ENCODE assay signal across 8 mouse cellular contexts in the genomic region with DNA sequence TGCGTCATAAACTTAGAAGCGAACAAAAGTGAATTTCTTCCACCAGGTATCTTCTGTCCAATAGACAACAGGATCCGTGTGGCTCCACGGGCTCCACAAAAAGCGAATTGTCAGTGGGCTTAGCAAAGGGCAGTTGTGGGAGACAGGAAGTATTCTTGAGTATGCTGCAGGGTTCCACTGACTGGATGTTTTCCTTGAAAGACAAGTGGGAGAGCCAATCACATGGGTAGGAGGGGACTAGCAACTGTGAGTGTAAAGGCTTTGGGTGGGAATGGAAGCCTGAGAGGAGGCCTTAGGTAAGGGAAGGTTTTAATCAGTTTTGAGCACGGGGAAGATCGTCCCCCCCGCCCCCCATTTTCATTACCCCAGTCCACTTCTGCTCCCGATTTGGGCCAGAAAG. TPM values are rescaled to one million over a fixed set of nuclear protein-coding genes. Genes with fewer than 3 reads are reported as not detected.
A peak's percentile ranks its signal among the peaks of the same experiment; 100 is the strongest.
DNase-seq lines count a peak whose midpoint lies in the region; ATAC-seq and TF ChIP-seq lines count a peak whose summit lies in the region.
"Had no signal": no experiment of that assay in that cellular context is flagged by ENCODE, and none has a peak within 500 bp of the region (broad histone marks: within the 10 kb centered on the region; RNA-seq: fewer than 3 reads in every experiment).

No protein-coding gene starts in this region.

- no peaks in the 10 kb centered on the region for H3K4me1 ChIP-seq in limb, embryonic 11.5 days (ENCODE audit: control insufficient read depth, insufficient read depth, low read length)
- 0 out of 2 replicates have a peak, but pooled peaks cover 2% of the 10 kb centered on the region for H3K4me1 ChIP-seq in limb, embryonic 10.5 days
- no peaks in the 10 kb centered on the region; the same call in 1 of the 2 replicates for H3K4me1 ChIP-seq in hindbrain, embryonic 12.5 days
- no peaks in the 10 kb centered on the region for H3K4me1 ChIP-seq in midbrain, embryonic 14.5 days (ENCODE audit: control insufficient read depth, insufficient read depth, low read length)
- H3K4me1 ChIP-seq: embryonic facial prominence, embryonic 12.5 days had no signal

- H3K9me3 ChIP-seq in limb, embryonic 11.5 days (ENCODE audit: control insufficient read depth, low read length): no peaks in the 10 kb centered on the region
- H3K9me3 ChIP-seq in limb, embryonic 10.5 days (replicated peaks): no peaks in the 10 kb centered on the region
- no peaks in the 10 kb centered on the region for H3K9me3 ChIP-seq in hindbrain, embryonic 12.5 days (replicated peaks)
- no peaks in the 10 kb centered on the region for H3K9me3 ChIP-seq in midbrain, embryonic 14.5 days (ENCODE audit: control insufficient read depth, low read length)
- H3K9me3 ChIP-seq: embryonic facial prominence, embryonic 12.5 days had no signal

- H3K9ac ChIP-seq in limb, embryonic 11.5 days (ENCODE audit: low read length): no peak overlapping the region
- no peak overlapping the region for H3K9ac ChIP-seq in hindbrain, embryonic 12.5 days
- no peak overlapping the region for H3K9ac ChIP-seq in midbrain, embryonic 14.5 days (replicated peaks; ENCODE audit: low read length)
- H3K9ac ChIP-seq: embryonic facial prominence, embryonic 12.5 days had no signal

- H3K27me3 ChIP-seq in limb, embryonic 11.5 days (ENCODE audit: control insufficient read depth, insufficient read depth, low read length): no peaks in the 10 kb centered on the region
- H3K27me3 ChIP-seq in limb, embryonic 10.5 days (ENCODE audit: low read depth, poor library complexity, severe bottlenecking): no peaks in the 10 kb centered on the region
- no peaks in the 10 kb centered on the region for H3K27me3 ChIP-seq in hindbrain, embryonic 12.5 days
- H3K27me3 ChIP-seq in midbrain, embryonic 14.5 days (ENCODE audit: control insufficient read depth, insufficient read depth, low read length): no peaks in the 10 kb centered on the region
- H3K27me3 ChIP-seq: embryonic facial prominence, embryonic 12.5 days had no signal

- no peak overlapping the region for H3K4me3 ChIP-seq in limb, embryonic 11.5 days (ENCODE audit: low read depth, low read length)
- H3K4me3 ChIP-seq in limb, embryonic 10.5 days: no peak overlapping the region
- H3K4me3 ChIP-seq in hindbrain, embryonic 12.5 days: no peak overlapping the region
- no peak overlapping the region for H3K4me3 ChIP-seq in midbrain, embryonic 14.5 days (replicated peaks; ENCODE audit: low read depth, low read length)
- H3K4me3 ChIP-seq: embryonic facial prominence, embryonic 12.5 days had no signal

- no peak overlapping the region for H3K27ac ChIP-seq in limb, embryonic 11.5 days (replicated peaks; ENCODE audit: low read depth, low read length)
- H3K27ac ChIP-seq in limb, embryonic 10.5 days: no peak overlapping the region
- no peak overlapping the region for H3K27ac ChIP-seq in hindbrain, embryonic 12.5 days
- no peak overlapping the region for H3K27ac ChIP-seq in midbrain, embryonic 14.5 days (replicated peaks; ENCODE audit: low read depth, low read length)
- H3K27ac ChIP-seq: embryonic facial prominence, embryonic 12.5 days had no signal

- H3K36me3 ChIP-seq in limb, embryonic 11.5 days (ENCODE audit: control insufficient read depth, insufficient read depth, low read length): no peaks in the 10 kb centered on the region
- no peaks in the 10 kb centered on the region for H3K36me3 ChIP-seq in limb, embryonic 10.5 days
- H3K36me3 ChIP-seq in hindbrain, embryonic 12.5 days: no peaks in the 10 kb centered on the region
- H3K36me3 ChIP-seq in midbrain, embryonic 14.5 days (ENCODE audit: control insufficient read depth, insufficient read depth, low read length): no peaks in the 10 kb centered on the region
- H3K36me3 ChIP-seq: embryonic facial prominence, embryonic 12.5 days had no signal

- no peak for TF ChIP-seq POLR2A in brain, embryonic 14.5 days (IDR thresholded peaks at IDR 0.05; ENCODE audit: borderline replicate concordance, extremely low read depth, insufficient read depth, insufficient read length, poor library complexity, severe bottlenecking)

- WGBS in limb, embryonic 11.5 days: 71% methylated on average over 9 of the region's 9 CpGs
- 70% methylated on average over 9 of the region's 9 CpGs for WGBS in limb, embryonic 10.5 days
- WGBS in hindbrain, embryonic 12.5 days: 76% methylated on average over 9 of the region's 9 CpGs
- 70% methylated on average over 9 of the region's 9 CpGs for WGBS in midbrain, embryonic 14.5 days

- ATAC-seq in limb, embryonic 11.5 days (ENCODE audit: insufficient number of reproducible peaks, low FRiP score, low TSS enrichment, low read depth): 0 out of 2 replicates have a peak, but pooled peaks have one; percentile 59
- peak; percentile 58; the same call in 1 of the 2 replicates for ATAC-seq in hindbrain, embryonic 12.5 days (ENCODE audit: low FRiP score)
- peak; percentile 86 for ATAC-seq in midbrain, embryonic 14.5 days (ENCODE audit: low FRiP score, low TSS enrichment)
- no peak for ATAC-seq in cerebellum, adult (ENCODE audit: insufficient number of reproducible peaks, low FRiP score, low TSS enrichment)

- TF ChIP-seq CTCF in brain, embryonic 14.5 days (IDR thresholded peaks at IDR 0.05; ENCODE audit: borderline replicate concordance, extremely low read depth, insufficient read depth, insufficient read length): no peak

- DNase-seq in limb, embryonic 11.5 days (ENCODE audit: low spot score): peak; percentile 53
- DNase-seq in limb, embryonic 10.5 days (ENCODE audit: low spot score): no peak
- DNase-seq in brain, embryonic 14.5 days (ENCODE audit: low read depth): peak; percentile 91
- peak; percentile 83 for DNase-seq in midbrain, embryonic 14.5 days
- DNase-seq in ovary, postnatal 36 days (ENCODE audit: low spot score): no peak

- no peak overlapping the region for H3K4me2 ChIP-seq in limb, embryonic 11.5 days (ENCODE audit: low read depth, severe bottlenecking)
- H3K4me2 ChIP-seq in hindbrain, embryonic 12.5 days (replicated peaks): no peak overlapping the region
- peak overlapping the region; percentile 27; the same call in 1 of the 2 replicates for H3K4me2 ChIP-seq in midbrain, embryonic 14.5 days (ENCODE audit: low read length)
- H3K4me2 ChIP-seq: embryonic facial prominence, embryonic 12.5 days had no signal

RNA-seq across cellular contexts. Expression of a gene that starts 16.9 kb away (rescaled TPM):
- 0.33 and 0.44 TPM in 2 replicates for polyA plus RNA-seq in limb, embryonic 11.5 days (2014; fragmentation: Nextera tagmentation; extraction: Ambion mirVana)
- 0.30 and 0.51 TPM in 2 replicates for polyA plus RNA-seq in limb, embryonic 10.5 days (2016; fragmentation: Nextera tagmentation; extraction: Ambion mirVana)
- polyA plus RNA-seq in brain, embryonic 14.5 days (2012; rRNA removed): 2.0 TPM in 2 replicates
- polyA plus RNA-seq in hindbrain, embryonic 12.5 days (2016; fragmentation: Nextera tagmentation; extraction: Ambion mirVana): 1.6 and 2.6 TPM in 2 replicates
- polyA plus RNA-seq in midbrain, embryonic 14.5 days (2014; fragmentation: Nextera tagmentation; extraction: Ambion mirVana): 1.0 and 1.6 TPM in 2 replicates

RNA-seq across cellular contexts. Expression of a gene that starts 24.0 kb away (rescaled TPM):
- polyA plus RNA-seq in limb, embryonic 11.5 days (2014; fragmentation: Nextera tagmentation; extraction: Ambion mirVana): 50.7 and 56.2 TPM in 2 replicates
- polyA plus RNA-seq in limb, embryonic 10.5 days (2016; fragmentation: Nextera tagmentation; extraction: Ambion mirVana): 39.4 and 49.3 TPM in 2 replicates
- 115 and 127 TPM in 2 replicates for polyA plus RNA-seq in brain, embryonic 14.5 days (2012; rRNA removed)
- polyA plus RNA-seq in hindbrain, embryonic 12.5 days (2016; fragmentation: Nextera tagmentation; extraction: Ambion mirVana): 78.4 and 90.9 TPM in 2 replicates
- polyA plus RNA-seq in midbrain, embryonic 14.5 days (2014; fragmentation: Nextera tagmentation; extraction: Ambion mirVana): 109 and 133 TPM in 2 replicates

RNA-seq across cellular contexts. Expression of a gene that starts 31.0 kb away (rescaled TPM):
- 0.09 and 0.24 TPM in 2 replicates for polyA plus RNA-seq in limb, embryonic 11.5 days (2014; fragmentation: Nextera tagmentation; extraction: Ambion mirVana)
- polyA plus RNA-seq in limb, embryonic 10.5 days (2016; fragmentation: Nextera tagmentation; extraction: Ambion mirVana): 0.28 TPM in 1 of 2 replicates, not detected in the other
- 0.25 and 0.75 TPM in 2 replicates for polyA plus RNA-seq in brain, embryonic 14.5 days (2012; rRNA removed)
- 0.15 and 0.61 TPM in 2 replicates for polyA plus RNA-seq in hindbrain, embryonic 12.5 days (2016; fragmentation: Nextera tagmentation; extraction: Ambion mirVana)
- polyA plus RNA-seq in midbrain, embryonic 14.5 days (2014; fragmentation: Nextera tagmentation; extraction: Ambion mirVana): 0.81 and 0.95 TPM in 2 replicates
- polyA plus RNA-seq: embryonic facial prominence, embryonic 12.5 days had no signal

Comparison
In these comparisons a context has a peak if more than half of its experiments do, and no peak if none do; other contexts are left out.
1. DNase-seq: peak in limb, embryonic 11.5 days (single experiment), brain, embryonic 14.5 days (single experiment) and midbrain, embryonic 14.5 days (single experiment); none in limb, embryonic 10.5 days (single experiment) and ovary, postnatal 36 days (single experiment).